Comparison of ENCODE assay signal across 8 mouse cellular contexts in genomic region chr10:18197206-18197979, GRCm38 (mm10). TPM values are rescaled to one million over a fixed set of nuclear protein-coding genes. Genes with fewer than 3 reads are reported as not detected.
A peak's percentile ranks its signal among the peaks of the same experiment; 100 is the strongest.
DNase-seq lines count a peak whose midpoint lies in the region; ATAC-seq and TF ChIP-seq lines count a peak whose summit lies in the region.

No protein-coding gene starts in this region.

- no peaks in the 10 kb centered on the region for H3K27me3 ChIP-seq in intestine, embryonic 15.5 days (replicated peaks)

- TF ChIP-seq POLR2A in cortical plate, adult 2 months (IDR thresholded peaks at IDR 0.05; ENCODE audit: extremely low read depth, insufficient read depth, low read length), result no peak

- H3K4me3 ChIP-seq in cortical plate, adult 2 months (ENCODE audit: insufficient read depth, low read length), result peak overlapping the region; percentile 23; the same call in 1 of the 2 replicates
- H3K4me3 ChIP-seq in intestine, embryonic 15.5 days (replicated peaks), result peak overlapping the region; percentile 22

- H3K36me3 ChIP-seq in intestine, embryonic 15.5 days, result no peaks in the 10 kb centered on the region

- peak; percentile 77 for DNase-seq in urinary bladder, postnatal 14 days (ENCODE audit: low spot score)
- no peak for DNase-seq in urinary bladder, postnatal 4 days (ENCODE audit: low spot score in 2 of 2)
- DNase-seq in gastrocnemius, adult 8-10 months (ENCODE audit: low spot score in 2 of 2), result peak; percentile 35 to 51
- DNase-seq in left cerebral cortex, postnatal 10 days (ENCODE audit: extremely low spot score in 1 of 2, low spot score in 2 of 2), result peak; percentile 52 to 60
- peak; percentile 34 for DNase-seq in right cerebral cortex, postnatal 14 days

- no peak; the same call in 1 of the 2 replicates for ATAC-seq in intestine, embryonic 15.5 days
- ATAC-seq in megakaryocyte progenitor cell, adult 5-6 weeks (replicated peaks; ENCODE audit: poor library complexity), result peak; percentile 88

- H3K4me2 ChIP-seq in intestine, embryonic 15.5 days (replicated peaks), result peak overlapping the region; percentile 57

- H3K9me3 ChIP-seq in intestine, embryonic 15.5 days, result no peaks in the 10 kb centered on the region

- H3K4me1 ChIP-seq in cortical plate, adult 2 months (ENCODE audit: control insufficient read depth, insufficient read depth, low read length), result no peaks in the 10 kb centered on the region
- 0 out of 2 replicates have a peak, but pooled peaks cover 2% of the 10 kb centered on the region for H3K4me1 ChIP-seq in intestine, embryonic 15.5 days (replicated peaks)

- intact Hi-C loops in left cerebral cortex, postnatal 10 days (cut with DNase I), result loop anchor here (1.0 to 5.0 kb wide), 2 partner anchors 142 to 465 kb away; partner anchors contain the start of gene Reps1

- peak; percentile 84 for TF ChIP-seq CTCF in cortical plate, adult 2 months (IDR thresholded peaks at IDR 0.05; ENCODE audit: extremely low read depth, insufficient read depth, low read length)

- no peak overlapping the region for H3K9ac ChIP-seq in intestine, embryonic 15.5 days

- WGBS in intestine, embryonic 15.5 days, result 52% methylated on average over 14 of the region's 14 CpGs

- no peak overlapping the region for H3K27ac ChIP-seq in cortical plate, adult 2 months (ENCODE audit: insufficient read depth, low read length)
- no peak overlapping the region for H3K27ac ChIP-seq in intestine, embryonic 15.5 days

RNA-seq across cellular contexts. Expression of gene Ect2l, which starts 13.3 kb away (rescaled TPM):
- 0.28 and 0.29 TPM in 2 replicates for polyA plus RNA-seq in cortical plate, adult 2 months (2012; rRNA removed)
- under 1 TPM in 3 of 4 experiments, not detected in 1; 0.53 to 0.92 (median 0.62) TPM for total RNA-seq in gastrocnemius, adult 8-10 months (2022)
- 0.11 TPM in 1 of 2 replicates, not detected in the other for polyA plus RNA-seq in intestine, embryonic 15.5 days (2015; fragmentation: Nextera tagmentation; extraction: Ambion mirVana)
- under 1 TPM; 0.17 to 0.41 TPM for total RNA-seq in left cerebral cortex, postnatal 10 days (2021)
- total RNA-seq in megakaryocyte progenitor cell, adult 5-6 weeks (2015), result 0.93 TPM in 1 of 2 replicates, not detected in the other
- 0.03 and 1.3 TPM in 2 replicates for total RNA-seq in megakaryocyte progenitor cell, adult 5-6 weeks (2017)

RNA-seq across cellular contexts. Expression of gene Ccdc28a, which starts 37.4 kb away (rescaled TPM):
- polyA plus RNA-seq in cortical plate, adult 2 months (2012; rRNA removed), result 64.7 and 74.1 TPM in 2 replicates
- total RNA-seq in gastrocnemius, adult 8-10 months (2022), result 1 to 10 TPM; 6.8 to 9.5 (median 8.2) TPM
- 22.1 and 24.6 TPM in 2 replicates for polyA plus RNA-seq in intestine, embryonic 15.5 days (2015; fragmentation: Nextera tagmentation; extraction: Ambion mirVana)
- 10 to 100 TPM; 10.1 to 10.2 TPM for total RNA-seq in left cerebral cortex, postnatal 10 days (2021)
- total RNA-seq in megakaryocyte progenitor cell, adult 5-6 weeks (2015), result 6.2 and 11.1 TPM in 2 replicates
- 5.1 and 9.3 TPM in 2 replicates for total RNA-seq in megakaryocyte progenitor cell, adult 5-6 weeks (2017)

Comparison
In these comparisons a context has a peak if more than half of its experiments do, and no peak if none do; other contexts are left out.
1. DNase-seq: peak in urinary bladder, postnatal 14 days (single experiment), gastrocnemius, adult 8-10 months (2 of 2), left cerebral cortex, postnatal 10 days (2 of 2) and right cerebral cortex, postnatal 14 days (single experiment); none in urinary bladder, postnatal 4 days (0 of 2).